ENCODE assay signal across 8 mouse cellular contexts in the genomic region with DNA sequence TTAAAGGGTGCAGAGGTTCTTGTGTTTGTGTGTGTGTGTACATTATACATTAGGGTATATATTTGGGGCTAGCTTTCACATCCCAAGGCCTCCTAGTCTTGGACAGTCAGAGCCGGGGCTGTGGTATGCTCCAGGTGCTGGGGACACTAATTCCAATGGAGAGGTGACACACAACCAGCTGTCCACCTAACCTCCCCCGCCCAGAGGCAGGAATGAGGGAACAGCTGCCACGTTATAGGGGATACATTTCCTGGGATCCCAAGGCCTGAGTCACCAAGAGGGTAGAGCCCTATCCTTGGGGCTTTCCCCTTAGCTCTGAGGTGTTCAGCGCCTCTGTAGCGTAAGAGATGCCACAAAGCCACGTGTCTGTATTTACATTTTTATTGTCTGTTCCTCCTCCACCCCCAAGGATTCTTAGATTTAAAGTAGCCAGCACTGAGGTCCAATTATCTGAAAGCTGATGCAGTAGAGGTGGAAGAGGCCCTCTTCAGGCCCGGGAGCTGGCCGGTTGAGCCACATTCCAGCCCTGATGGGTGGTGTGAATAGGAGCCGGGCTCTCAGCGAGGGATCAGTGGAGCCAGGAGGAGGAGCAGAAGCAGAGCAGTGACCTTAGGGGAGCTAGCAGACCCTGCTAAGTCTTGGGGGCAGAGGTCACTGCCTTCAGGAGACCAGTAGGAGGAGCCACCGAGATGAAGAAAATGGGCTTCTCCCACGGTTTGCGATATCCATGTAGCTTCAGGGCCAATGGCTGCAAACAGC. TPM values are rescaled to one million over a fixed set of nuclear protein-coding genes. Genes with fewer than 3 reads are reported as not detected.
DNase-seq lines count a peak whose midpoint lies in the region; ATAC-seq lines count a peak whose summit lies in the region.

No protein-coding gene starts in this region.

- no peak overlapping the region for H3K4me2 ChIP-seq in neural tube, embryonic 15.5 days
- H3K4me2 ChIP-seq in intestine, embryonic 16.5 days (ENCODE audit: low read depth, low read length), result peak overlapping the region; percentile 28
- H3K4me2 ChIP-seq in liver, embryonic 15.5 days, result peak overlapping the region; percentile 8

- no peak overlapping the region for H3K9ac ChIP-seq in neural tube, embryonic 15.5 days (replicated peaks)
- peak overlapping the region; percentile 57; the same call in 1 of the 2 replicates for H3K9ac ChIP-seq in intestine, embryonic 16.5 days (ENCODE audit: low read depth, low read length)
- H3K9ac ChIP-seq in liver, embryonic 15.5 days, result no peak overlapping the region

- H3K4me3 ChIP-seq in neural tube, embryonic 15.5 days (replicated peaks), result no peak overlapping the region
- no peak overlapping the region for H3K4me3 ChIP-seq in intestine, embryonic 16.5 days (ENCODE audit: low read length)
- H3K4me3 ChIP-seq in liver, embryonic 15.5 days (replicated peaks), result no peak overlapping the region

- H3K27ac ChIP-seq in neural tube, embryonic 15.5 days (replicated peaks), result no peak overlapping the region
- peak overlapping the region; percentile 80 for H3K27ac ChIP-seq in intestine, embryonic 16.5 days (ENCODE audit: low read length)
- peak overlapping the region; percentile 64 for H3K27ac ChIP-seq in liver, embryonic 15.5 days (replicated peaks)

- ATAC-seq in neural tube, embryonic 15.5 days (ENCODE audit: low FRiP score), result no peak
- no peak for ATAC-seq in intestine, embryonic 16.5 days
- ATAC-seq in liver, embryonic 15.5 days (ENCODE audit: insufficient read depth), result no peak

- no peaks in the 10 kb centered on the region for H3K36me3 ChIP-seq in neural tube, embryonic 15.5 days
- no peaks in the 10 kb centered on the region for H3K36me3 ChIP-seq in intestine, embryonic 16.5 days (ENCODE audit: control insufficient read depth, insufficient read depth, low read length)
- H3K36me3 ChIP-seq in liver, embryonic 15.5 days (replicated peaks), result 0 out of 2 replicates have a peak, but pooled peaks cover 4% of the 10 kb centered on the region

- peak; percentile 16 for DNase-seq in neural tube, embryonic 10.5 days (ENCODE audit: extremely low spot score, low spot score)
- DNase-seq in c-Kit-positive CD71-positive TER-119-positive erythroid progenitor cells, embryonic 14.5 days (ENCODE audit: low spot score), result no peak
- DNase-seq in left cerebral cortex, postnatal 36 days (ENCODE audit: low spot score in 2 of 2), result no peak
- no peak for DNase-seq in spleen, postnatal 36 days (ENCODE audit: low spot score in 2 of 2)
- no peak for DNase-seq in gastrocnemius, adult 8-10 months (ENCODE audit: low spot score in 2 of 2)

- H3K27me3 ChIP-seq in neural tube, embryonic 15.5 days (replicated peaks), result peaks cover 32% of the 10 kb centered on the region
- H3K27me3 ChIP-seq in intestine, embryonic 16.5 days (replicated peaks; ENCODE audit: control insufficient read depth, insufficient read depth, low read length), result no peaks in the 10 kb centered on the region
- H3K27me3 ChIP-seq in liver, embryonic 15.5 days, result peaks cover 9% of the 10 kb centered on the region; the same call in 1 of the 2 replicates

- H3K4me1 ChIP-seq in neural tube, embryonic 15.5 days, result peaks cover 30% of the 10 kb centered on the region
- H3K4me1 ChIP-seq in intestine, embryonic 16.5 days (ENCODE audit: control insufficient read depth, insufficient read depth, low read length), result peaks cover 48% of the 10 kb centered on the region
- H3K4me1 ChIP-seq in liver, embryonic 15.5 days (replicated peaks), result peaks cover 66% of the 10 kb centered on the region

- H3K9me3 ChIP-seq in neural tube, embryonic 15.5 days (replicated peaks), result no peaks in the 10 kb centered on the region
- no peaks in the 10 kb centered on the region for H3K9me3 ChIP-seq in intestine, embryonic 16.5 days (ENCODE audit: control insufficient read depth, low read length)
- H3K9me3 ChIP-seq in liver, embryonic 15.5 days (replicated peaks), result no peaks in the 10 kb centered on the region

- intact Hi-C loops in left cerebral cortex, postnatal 36 days (cut with DNase I), result no loop called here

- 24% methylated on average over 13 of the region's 13 CpGs for WGBS in neural tube, embryonic 15.5 days
- WGBS in intestine, embryonic 16.5 days, result 20% methylated on average over 13 of the region's 13 CpGs
- 50% methylated on average over 13 of the region's 13 CpGs for WGBS in liver, embryonic 15.5 days (ENCODE audit: insufficient replicate concordance)

RNA-seq across cellular contexts. Expression of gene Prss8, which starts 2.5 kb away (rescaled TPM):
- 0.40 and 5.1 TPM in 2 replicates for polyA plus RNA-seq in neural tube, embryonic 15.5 days (2015; fragmentation: Nextera tagmentation; extraction: Ambion mirVana)
- polyA plus RNA-seq in intestine, embryonic 16.5 days (2015; fragmentation: Nextera tagmentation; extraction: Ambion mirVana), result 82.2 and 90.8 TPM in 2 replicates
- 13.9 and 17.4 TPM in 2 replicates for polyA plus RNA-seq in liver, embryonic 15.5 days (2015; fragmentation: Nextera tagmentation; extraction: Ambion mirVana)
- total RNA-seq in left cerebral cortex, postnatal 36 days (2021), result not detected
- total RNA-seq in gastrocnemius, adult 8-10 months (2022), result not detected

RNA-seq across cellular contexts. Expression of gene Prss36, which starts 14.1 kb away (rescaled TPM):
- 13.9 and 16.2 TPM in 2 replicates for polyA plus RNA-seq in neural tube, embryonic 15.5 days (2015; fragmentation: Nextera tagmentation; extraction: Ambion mirVana)
- polyA plus RNA-seq in intestine, embryonic 16.5 days (2015; fragmentation: Nextera tagmentation; extraction: Ambion mirVana), result 9.6 and 10.3 TPM in 2 replicates
- 2.7 and 3.3 TPM in 2 replicates for polyA plus RNA-seq in liver, embryonic 15.5 days (2015; fragmentation: Nextera tagmentation; extraction: Ambion mirVana)
- 10 to 100 TPM in 1 of 2 experiments, 1 to 10 TPM in 1; 8.2 to 10.2 TPM for total RNA-seq in left cerebral cortex, postnatal 36 days (2021)
- 1 to 10 TPM; 5.7 to 8.9 (median 7.9) TPM for total RNA-seq in gastrocnemius, adult 8-10 months (2022)

RNA-seq across cellular contexts. Expression of gene Kat8, which starts 20.1 kb away (rescaled TPM):
- 41.3 and 46.1 TPM in 2 replicates for polyA plus RNA-seq in neural tube, embryonic 15.5 days (2015; fragmentation: Nextera tagmentation; extraction: Ambion mirVana)
- polyA plus RNA-seq in intestine, embryonic 16.5 days (2015; fragmentation: Nextera tagmentation; extraction: Ambion mirVana), result 27.3 and 29.2 TPM in 2 replicates
- polyA plus RNA-seq in liver, embryonic 15.5 days (2015; fragmentation: Nextera tagmentation; extraction: Ambion mirVana), result 15.0 TPM in 2 replicates
- total RNA-seq in left cerebral cortex, postnatal 36 days (2021), result 10 to 100 TPM; 27.6 to 34.8 TPM
- 10 to 100 TPM; 20.8 to 30.8 (median 23.0) TPM for total RNA-seq in gastrocnemius, adult 8-10 months (2022)

RNA-seq across cellular contexts. Expression of gene Bckdk, which starts 28.6 kb away (rescaled TPM):
- 58.2 and 66.7 TPM in 2 replicates for polyA plus RNA-seq in neural tube, embryonic 15.5 days (2015; fragmentation: Nextera tagmentation; extraction: Ambion mirVana)
- 184 and 198 TPM in 2 replicates for polyA plus RNA-seq in intestine, embryonic 16.5 days (2015; fragmentation: Nextera tagmentation; extraction: Ambion mirVana)
- 51.5 and 59.2 TPM in 2 replicates for polyA plus RNA-seq in liver, embryonic 15.5 days (2015; fragmentation: Nextera tagmentation; extraction: Ambion mirVana)
- 10 to 100 TPM; 36.4 to 46.4 TPM for total RNA-seq in left cerebral cortex, postnatal 36 days (2021)
- 100 to 1,000 TPM; 163 to 190 (median 180) TPM for total RNA-seq in gastrocnemius, adult 8-10 months (2022)

RNA-seq across cellular contexts. Expression of gene Fus, which starts 34.8 kb away (rescaled TPM):
- 357 and 362 TPM in 2 replicates for polyA plus RNA-seq in neural tube, embryonic 15.5 days (2015; fragmentation: Nextera tagmentation; extraction: Ambion mirVana)
- polyA plus RNA-seq in intestine, embryonic 16.5 days (2015; fragmentation: Nextera tagmentation; extraction: Ambion mirVana), result 204 and 215 TPM in 2 replicates
- polyA plus RNA-seq in liver, embryonic 15.5 days (2015; fragmentation: Nextera tagmentation; extraction: Ambion mirVana), result 120 and 123 TPM in 2 replicates
- total RNA-seq in left cerebral cortex, postnatal 36 days (2021), result 100 to 1,000 TPM; 259 to 349 TPM
- total RNA-seq in gastrocnemius, adult 8-10 months (2022), result 10 to 100 TPM; 52.0 to 94.3 (median 70.5) TPM
